Mouse (Mus musculus) intestine, embryonic 16.5 days (tissue): ENCODE data around the gene Dspp. TPM values are rescaled to one million over a fixed set of nuclear protein-coding genes. Genes with fewer than 3 reads are reported as not detected.
A peak's percentile ranks its signal among the peaks of the same experiment; 100 is the strongest.

ENCODE experiments used
- ATAC-seq: fragments of 200-750 bp; cut with Nextera tagmentation; 2 replicates; pipeline ENCODE4 v1.8.0; 2017; ENCODE audit warnings: moderate TSS enrichment, moderate library complexity
- H3K27ac ChIP-seq: fragments of 300-500 bp; sonication (generic); 2 replicates; pipeline ENCODE4 v1.5.1; 2014; ENCODE audit warnings: mild to moderate bottlenecking, low read length
- H3K27me3 ChIP-seq: fragments of 300-500 bp; sonication (generic); replicated peaks from 2 replicates; pipeline ENCODE4 v1.6.1; 2014; ENCODE audit warnings: low read length, control low read depth, mixed read lengths; ENCODE audit not compliant: control insufficient read depth, insufficient read depth
- H3K36me3 ChIP-seq: fragments of 300-500 bp; sonication (generic); 2 replicates; pipeline ENCODE4 v1.6.1; 2014; ENCODE audit warnings: low read length, control low read depth; ENCODE audit not compliant: control insufficient read depth, insufficient read depth
- H3K4me1 ChIP-seq: fragments of 300-500 bp; sonication (generic); 2 replicates; pipeline ENCODE4 v1.6.1; 2014; ENCODE audit warnings: low read length, control low read depth, mixed read lengths; ENCODE audit not compliant: control insufficient read depth, insufficient read depth
- H3K4me2 ChIP-seq: fragments of 300-500 bp; sonication (generic); 2 replicates; pipeline ENCODE4 v1.6.1; 2014; ENCODE audit warnings: low read depth, low read length, control low read depth
- H3K4me3 ChIP-seq: fragments of 300-500 bp; sonication (generic); 2 replicates; pipeline ENCODE4 v1.5.1; 2014; ENCODE audit warnings: mild to moderate bottlenecking, low read length
- H3K9ac ChIP-seq: fragments of 300-500 bp; sonication (generic); 2 replicates; pipeline ENCODE4 v1.6.1; 2014; ENCODE audit warnings: low read depth, low read length
- H3K9me3 ChIP-seq: fragments of 300-500 bp; sonication (generic); 2 replicates; pipeline ENCODE4 v1.6.1; 2016; ENCODE audit warnings: low read length, control low read depth; ENCODE audit not compliant: control insufficient read depth
- WGBS: fragments of 180-500 bp; shearing (Covaris S2); extraction: QIAGEN DNeasy Blood & Tissue Kit; methylation state at CpG from one replicate; pipeline ENCODE4 v1.1.7; 2014; 5-methylcytosine and 5-hydroxymethylcytosine counted together
- polyA plus RNA-seq: library from polyadenylated mRNA; unstranded; fragments of >200 nt; fragmentation: Nextera tagmentation; extraction: Ambion mirVana; gene quantifications from 2 replicates; pipeline ENCODE4 v1.2.1, GENCODE M21; 2015

The Dspp gene
- polyA plus RNA-seq, 1 experiment from 2014 or later: not detected

DNA sequence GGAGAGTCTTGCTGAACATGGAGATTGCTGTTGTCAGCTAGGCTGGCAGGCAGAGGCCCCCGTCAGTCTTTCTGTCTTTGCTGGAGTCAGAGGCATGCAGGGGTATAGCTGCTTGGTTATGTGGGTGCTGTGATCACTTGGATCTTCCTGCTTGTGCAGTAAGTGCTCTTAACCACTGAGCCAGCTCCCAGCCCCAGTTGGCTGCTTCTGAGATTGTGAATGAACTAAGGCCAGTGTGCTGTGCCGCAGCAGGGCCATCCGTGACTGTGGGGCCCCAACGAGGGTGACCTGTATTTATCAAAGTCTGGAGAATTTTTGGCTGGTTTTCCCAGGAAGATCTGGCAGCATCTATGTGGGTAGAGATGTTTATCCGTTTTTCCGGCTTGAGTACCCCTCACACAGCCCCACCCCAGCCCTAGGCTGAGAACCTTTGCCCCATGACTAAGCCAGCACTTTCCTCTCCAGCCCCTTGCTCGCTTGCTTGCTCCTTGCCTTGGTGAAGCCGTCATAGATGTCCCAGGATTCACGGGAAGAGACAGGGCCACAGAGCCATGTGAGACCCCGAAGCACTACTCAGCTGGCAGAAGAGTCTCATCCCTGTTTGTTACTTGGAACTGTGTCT lies 32.5 kb upstream of the Dspp start:
- WGBS: 47% methylated on average over 10 of the region's 10 CpGs
- Histone ChIP-seq H3K4me3 (no peak overlapping the region), H3K9ac (no peak overlapping the region), H3K36me3 (no peaks in the 10 kb centered on the region), H3K4me2 (no peak overlapping the region), H3K4me1 (peaks cover 13% of the 10 kb centered on the region; the same call in 1 of the 2 replicates), H3K27ac (no peak overlapping the region), H3K9me3 (no peaks in the 10 kb centered on the region), H3K27me3 (no peaks in the 10 kb centered on the region)
- peak; percentile 88 for ATAC-seq

DNA sequence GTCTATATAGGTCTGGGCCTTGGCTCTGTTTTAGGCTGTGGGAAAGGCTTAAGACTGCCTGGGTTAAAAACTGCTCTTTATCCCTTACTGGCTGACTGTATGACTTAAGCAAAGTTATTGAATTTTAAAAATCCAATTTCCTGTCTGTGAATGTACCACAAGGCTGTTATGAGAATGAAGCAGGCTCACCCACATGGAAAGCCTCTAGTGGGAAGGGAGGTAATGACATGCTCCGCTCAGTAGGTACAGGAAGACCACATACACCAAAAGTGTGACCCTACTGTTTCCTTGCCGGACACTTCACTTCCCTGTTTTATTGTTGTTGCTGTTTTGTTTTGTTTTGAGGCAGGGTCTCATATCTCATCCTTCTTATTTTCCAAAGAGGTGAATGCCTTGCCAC lies 29.4 kb upstream of the Dspp start:
- no peaks in the 10 kb centered on the region for H3K9me3 ChIP-seq
- 78% methylated on average over 2 of the region's 2 CpGs for WGBS

DNA sequence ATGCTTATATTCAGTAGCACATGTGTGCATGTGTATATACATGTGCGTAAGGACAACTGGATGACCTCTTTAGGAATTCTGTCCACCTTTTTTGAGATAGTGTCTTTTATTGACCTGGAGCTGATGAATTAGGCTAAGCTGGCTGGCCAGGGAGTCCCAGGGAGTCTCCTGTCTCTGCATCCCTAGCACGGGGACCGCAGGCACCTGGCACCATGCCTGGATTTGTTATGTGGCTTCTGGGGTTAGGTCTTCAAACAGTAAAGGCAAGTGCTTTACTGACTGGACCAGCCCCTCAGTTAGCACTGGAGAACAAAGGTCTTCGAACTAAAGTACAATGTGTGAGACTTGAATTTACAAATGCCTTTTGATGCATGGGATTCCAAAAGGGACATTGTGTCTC lies 26.5 kb upstream of the Dspp start:
- no peaks in the 10 kb centered on the region for H3K36me3 ChIP-seq
- no peak overlapping the region for H3K4me3 ChIP-seq
- 78% methylated on average over 4 of the region's 4 CpGs for WGBS
- no peak overlapping the region for H3K27ac ChIP-seq
- H3K9ac ChIP-seq: no peak overlapping the region
- no peaks in the 10 kb centered on the region for H3K4me1 ChIP-seq
- H3K27me3 ChIP-seq: no peaks in the 10 kb centered on the region
- no peaks in the 10 kb centered on the region for H3K9me3 ChIP-seq
- no peak overlapping the region for H3K4me2 ChIP-seq
- ATAC-seq: no peak

More for the DNA sequence above, 29.4 kb upstream of the Dspp start:
- Histone ChIP-seq H3K9ac (no peak overlapping the region), H3K4me2 (no peak overlapping the region), H3K27ac (no peak overlapping the region), H3K4me3 (no peak overlapping the region), H3K36me3 (no peaks in the 10 kb centered on the region), H3K27me3 (no peaks in the 10 kb centered on the region), H3K4me1 (peaks cover 10% of the 10 kb centered on the region; the same call in 1 of the 2 replicates)
- ATAC-seq: no peak

DNA sequence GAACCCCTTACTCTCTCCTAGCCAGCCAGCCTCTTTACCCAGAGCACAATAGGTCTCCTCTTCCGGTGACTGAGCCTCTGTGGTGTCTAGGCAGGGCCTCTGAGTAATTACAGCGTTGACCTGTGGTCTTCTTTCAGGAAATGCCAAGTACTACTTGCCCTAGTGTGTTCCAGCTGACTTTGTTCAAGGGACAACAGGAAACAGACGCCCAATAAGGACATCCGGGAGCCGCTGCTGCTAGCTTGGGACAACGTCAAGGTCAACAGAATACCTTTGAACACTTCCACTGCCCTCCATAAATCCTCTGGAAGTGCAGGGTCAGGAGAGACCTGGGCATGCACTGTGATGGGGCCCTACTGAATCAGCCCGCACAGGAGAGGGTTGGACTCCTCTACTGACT lies 21.2 kb upstream of the Dspp start:
- Histone ChIP-seq H3K4me1 (no peaks in the 10 kb centered on the region), H3K4me2 (no peak overlapping the region), H3K36me3 (no peaks in the 10 kb centered on the region), H3K4me3 (no peak overlapping the region), H3K9ac (no peak overlapping the region), H3K27me3 (no peaks in the 10 kb centered on the region), H3K27ac (no peak overlapping the region), H3K9me3 (no peaks in the 10 kb centered on the region)
- ATAC-seq: no peak
- 47% methylated on average over 7 of the region's 7 CpGs for WGBS

DNA sequence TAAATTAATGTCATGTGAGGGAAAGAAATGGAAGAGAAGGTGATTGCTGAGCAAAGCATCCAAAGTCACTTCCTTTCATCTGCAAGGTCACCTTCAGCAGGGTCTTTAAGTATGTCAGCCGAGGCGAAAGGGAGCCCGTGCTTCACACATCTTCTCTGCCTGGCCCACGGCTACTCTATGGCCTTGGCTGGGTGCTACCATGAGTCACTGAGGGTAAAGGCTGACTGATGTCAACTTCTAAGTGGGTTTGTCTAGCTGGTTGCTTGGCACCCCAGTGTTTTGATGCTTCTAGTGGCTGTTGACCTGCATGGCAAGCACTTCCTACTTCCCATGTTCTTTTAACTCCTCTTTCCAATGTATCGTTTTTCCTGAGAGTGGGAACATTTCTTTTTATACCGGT lies 20.3 kb upstream of the Dspp start:
- Histone ChIP-seq H3K4me1 (no peaks in the 10 kb centered on the region), H3K9ac (no peak overlapping the region), H3K4me2 (no peak overlapping the region), H3K4me3 (no peak overlapping the region), H3K9me3 (no peaks in the 10 kb centered on the region), H3K36me3 (no peaks in the 10 kb centered on the region), H3K27me3 (no peaks in the 10 kb centered on the region), H3K27ac (no peak overlapping the region)
- no peak for ATAC-seq
- WGBS: 91% methylated on average over 6 of the region's 6 CpGs

DNA sequence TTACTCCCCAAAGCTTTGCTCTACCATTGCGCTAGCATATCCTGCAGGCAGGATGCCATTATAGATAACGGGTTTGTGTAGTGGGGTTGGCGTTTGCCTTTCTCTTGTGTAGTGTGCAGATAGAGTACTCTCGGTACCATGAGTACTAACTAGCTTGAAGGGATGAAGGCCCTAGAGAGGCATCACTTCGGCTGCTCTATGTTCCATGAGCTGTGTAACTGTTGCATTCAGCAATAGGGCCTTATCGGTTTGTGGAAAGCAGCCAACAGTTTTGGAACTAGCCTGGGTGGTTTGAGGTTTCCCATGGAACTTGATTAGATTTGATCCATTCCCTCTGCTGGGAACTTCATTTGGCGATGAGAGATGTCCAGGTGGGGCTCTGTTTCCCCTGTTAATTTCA lies 12.8 kb upstream of the Dspp start:
- H3K9ac ChIP-seq: no peak overlapping the region
- 88% methylated on average over 7 of the region's 7 CpGs for WGBS
- ATAC-seq: no peak

DNA sequence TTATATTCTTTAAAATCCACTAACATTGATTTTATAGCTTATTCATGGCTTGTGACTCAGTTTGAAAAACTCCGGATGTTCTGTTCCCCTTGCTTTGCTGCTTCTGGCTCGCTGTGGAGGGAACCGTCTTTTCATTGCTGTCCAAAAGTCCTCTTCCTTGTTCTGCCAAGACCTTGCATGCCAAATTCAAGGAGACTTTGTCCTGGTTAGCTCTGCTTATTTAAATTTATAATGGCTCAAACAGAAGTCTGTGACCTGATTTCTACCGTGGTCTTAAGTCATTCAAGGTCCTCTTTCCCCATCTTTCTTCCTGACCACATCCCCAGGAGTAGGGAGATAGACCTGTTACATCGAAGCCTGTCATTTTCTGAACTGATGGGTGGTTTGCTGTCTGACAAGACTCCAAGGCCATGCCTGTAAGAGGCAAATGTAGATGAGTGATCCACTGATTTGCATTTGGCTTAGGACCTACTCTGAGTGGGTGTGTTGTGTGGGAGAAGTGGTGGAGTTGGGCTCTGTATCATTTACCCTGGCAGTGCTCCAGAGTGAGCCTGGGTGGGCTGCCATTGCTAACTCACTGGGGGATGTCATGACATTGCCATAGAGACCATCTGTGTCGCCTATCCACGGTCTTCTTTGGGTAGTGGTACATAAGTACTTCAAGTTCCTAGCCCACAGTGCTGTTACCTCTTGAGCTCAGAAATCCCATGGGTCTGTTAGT lies 12.0 kb upstream of the Dspp start:
- no peak overlapping the region for H3K9ac ChIP-seq
- H3K36me3 ChIP-seq: no peaks in the 10 kb centered on the region
- H3K4me1 ChIP-seq: no peaks in the 10 kb centered on the region
- no peak for ATAC-seq
- no peak overlapping the region for H3K27ac ChIP-seq
- no peaks in the 10 kb centered on the region for H3K9me3 ChIP-seq
- no peaks in the 10 kb centered on the region for H3K27me3 ChIP-seq
- H3K4me3 ChIP-seq: no peak overlapping the region
- H3K4me2 ChIP-seq: no peak overlapping the region
- 78% methylated on average over 7 of the region's 7 CpGs for WGBS

More for the DNA sequence above, 12.8 kb upstream of the Dspp start:
- Histone ChIP-seq H3K4me2 (no peak overlapping the region), H3K9me3 (no peaks in the 10 kb centered on the region), H3K36me3 (no peaks in the 10 kb centered on the region), H3K4me3 (no peak overlapping the region), H3K27ac (no peak overlapping the region), H3K27me3 (no peaks in the 10 kb centered on the region), H3K4me1 (no peaks in the 10 kb centered on the region)

DNA sequence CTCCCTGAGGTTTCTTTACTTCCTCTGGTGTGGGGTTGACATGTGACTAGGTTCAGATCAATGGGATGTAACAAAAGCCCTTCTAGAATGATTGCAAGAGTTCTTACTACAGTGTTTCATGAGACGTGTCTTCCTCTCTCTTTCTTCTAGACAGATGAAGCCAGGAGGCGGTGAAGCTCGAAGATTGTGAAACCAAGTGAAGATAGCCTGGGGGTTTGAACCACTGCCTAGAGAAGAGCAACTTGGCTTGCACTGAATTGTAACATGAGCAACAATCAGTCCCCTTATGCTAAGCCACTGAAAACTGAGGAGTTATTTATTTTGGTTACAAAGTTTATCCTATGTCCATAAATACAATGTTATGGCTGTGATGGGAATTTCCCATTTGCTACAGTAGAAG lies 9.9 kb upstream of the Dspp start:
- H3K4me2 ChIP-seq: no peak overlapping the region
- WGBS: 88% methylated on average over 3 of the region's 3 CpGs
- no peaks in the 10 kb centered on the region for H3K4me1 ChIP-seq
- H3K27ac ChIP-seq: no peak overlapping the region
- no peaks in the 10 kb centered on the region for H3K36me3 ChIP-seq
- no peaks in the 10 kb centered on the region for H3K9me3 ChIP-seq
- ATAC-seq: no peak
- no peaks in the 10 kb centered on the region for H3K27me3 ChIP-seq
- H3K9ac ChIP-seq: no peak overlapping the region
- H3K4me3 ChIP-seq: no peak overlapping the region

DNA sequence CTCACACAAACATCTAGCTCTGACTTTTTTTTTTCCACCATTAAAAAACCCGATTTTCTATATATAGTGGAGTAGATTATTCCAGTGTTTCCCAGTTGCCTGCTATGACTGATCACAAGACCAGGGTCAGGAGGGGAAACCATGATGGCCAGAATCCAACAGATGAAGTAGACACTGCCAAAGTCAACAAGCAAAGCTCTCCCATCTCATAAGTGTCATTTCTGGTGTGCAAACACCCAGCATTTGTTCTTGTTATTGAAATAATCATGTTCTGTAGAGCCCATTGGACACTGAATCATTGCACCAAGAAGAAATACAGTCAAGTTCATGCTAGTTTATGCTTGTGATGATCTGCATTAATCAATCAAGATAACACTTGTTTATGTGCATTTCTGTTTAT lies 9.1 kb upstream of the Dspp start:
- no peak overlapping the region for H3K9ac ChIP-seq
- H3K4me3 ChIP-seq: no peak overlapping the region
- H3K4me1 ChIP-seq: no peaks in the 10 kb centered on the region
- H3K36me3 ChIP-seq: no peaks in the 10 kb centered on the region
- no peak overlapping the region for H3K4me2 ChIP-seq
- 86% methylated on average over 1 of the region's 1 CpGs for WGBS
- H3K9me3 ChIP-seq: no peaks in the 10 kb centered on the region
- ATAC-seq: no peak
- H3K27ac ChIP-seq: no peak overlapping the region
- no peaks in the 10 kb centered on the region for H3K27me3 ChIP-seq
